Mouse (Mus musculus): Measurements from ENCODE around the gene Rbbp8nl. TPM values are rescaled to one million over a fixed set of nuclear protein-coding genes. Genes with fewer than 3 reads are reported as not detected.

Gene Rbbp8nl
- polyA plus RNA-seq (2012; rRNA removed) = not detected in 2 replicates

- H3K27ac ChIP-seq (ENCODE audit: insufficient read depth, low read length) = no peak within 1 kb of the TSS
- TF ChIP-seq POLR2A (IDR thresholded peaks at IDR 0.05; ENCODE audit: extremely low read depth, insufficient read depth, low read length) = no peak
- no peak for TF ChIP-seq CTCF (IDR thresholded peaks at IDR 0.05; ENCODE audit: extremely low read depth, insufficient read depth, low read length)
- H3K4me1 ChIP-seq (ENCODE audit: control insufficient read depth, insufficient read depth, low read length) = no peaks in the 10 kb centered on the region
- no peak within 1 kb of the TSS for H3K4me3 ChIP-seq (ENCODE audit: insufficient read depth, low read length)
These were observed at the start of gene Rbbp8nl for GRCm38 (mm10) chr2:180289440-180290108. Gene Rbbp8nl (minus strand): TSS chr2:180289879.

- no peaks in the 10 kb centered on the region for H3K4me1 ChIP-seq (ENCODE audit: control insufficient read depth, insufficient read depth, low read length)
- no peak within 1 kb of the TSS for H3K4me3 ChIP-seq (ENCODE audit: insufficient read depth, low read length)
- no peak within 1 kb of the TSS for H3K27ac ChIP-seq (ENCODE audit: insufficient read depth, low read length)
- no peak for TF ChIP-seq POLR2A (IDR thresholded peaks at IDR 0.05; ENCODE audit: extremely low read depth, insufficient read depth, low read length)
- no peak for TF ChIP-seq CTCF (IDR thresholded peaks at IDR 0.05; ENCODE audit: extremely low read depth, insufficient read depth, low read length)
These were observed 44.9 kb upstream of the Rbbp8nl start, which contains the start of gene Gata5 for GRCm38 (mm10) chr2:180334551-180334986. Gene Gata5 (minus strand): TSS chr2:180334699.

DNA sequence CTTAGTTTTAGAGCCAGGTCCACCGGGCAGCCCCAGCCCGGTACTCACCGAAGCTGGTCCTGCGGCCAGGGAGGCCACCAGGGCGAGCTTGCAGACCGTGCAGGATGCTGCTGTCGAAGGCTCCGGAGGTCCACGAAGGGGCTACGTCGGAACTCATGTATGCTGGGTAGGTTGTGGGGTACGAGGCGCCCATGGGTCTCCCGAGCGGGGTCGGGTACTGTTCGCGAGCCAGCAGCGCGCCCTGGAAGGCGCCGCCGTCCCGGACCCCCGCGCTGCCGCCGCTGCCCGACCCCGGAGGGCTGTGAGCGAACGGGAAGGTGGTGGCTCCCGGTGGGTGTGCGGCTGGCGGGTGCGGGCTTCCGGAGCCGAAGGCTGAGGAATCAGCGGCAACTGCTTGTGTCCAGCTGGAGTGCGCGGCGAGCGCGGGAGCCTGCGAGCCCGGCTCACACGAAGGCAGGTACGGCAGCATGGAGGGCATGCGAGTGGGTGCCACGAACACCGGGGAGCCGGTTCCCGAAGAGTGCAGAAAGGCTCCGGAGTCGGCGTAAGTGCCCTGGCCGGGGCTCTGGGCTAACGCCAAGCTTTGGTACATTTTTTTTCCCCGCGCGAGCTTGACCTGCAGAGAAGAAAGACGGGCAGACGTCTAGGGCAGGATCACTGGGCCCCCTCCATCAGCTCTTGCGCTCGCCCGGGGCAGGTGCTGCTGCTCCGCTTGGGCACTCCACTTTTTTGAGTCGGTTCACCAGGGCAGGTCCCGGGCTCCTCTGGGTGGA, 44.3 kb upstream of the Rbbp8nl start:
- H3K4me1 ChIP-seq (ENCODE audit: control insufficient read depth, insufficient read depth, low read length) = no peaks in the 10 kb centered on the region
- TF ChIP-seq CTCF (IDR thresholded peaks at IDR 0.05; ENCODE audit: extremely low read depth, insufficient read depth, low read length) = no peak
- no peak for TF ChIP-seq POLR2A (IDR thresholded peaks at IDR 0.05; ENCODE audit: extremely low read depth, insufficient read depth, low read length)
- H3K27ac ChIP-seq (ENCODE audit: insufficient read depth, low read length) = no peak overlapping the region
- no peak overlapping the region for H3K4me3 ChIP-seq (ENCODE audit: insufficient read depth, low read length)

- no peak for TF ChIP-seq CTCF (IDR thresholded peaks at IDR 0.05; ENCODE audit: extremely low read depth, insufficient read depth, low read length)
- TF ChIP-seq POLR2A (IDR thresholded peaks at IDR 0.05; ENCODE audit: extremely low read depth, insufficient read depth, low read length) = no peak
- H3K27ac ChIP-seq (ENCODE audit: insufficient read depth, low read length) = no peak overlapping the region
- no peak overlapping the region for H3K4me3 ChIP-seq (ENCODE audit: insufficient read depth, low read length)
- no peaks in the 10 kb centered on the region for H3K4me1 ChIP-seq (ENCODE audit: control insufficient read depth, insufficient read depth, low read length)
These were observed 39.8 kb upstream of the Rbbp8nl start for GRCm38 (mm10) chr2:180329466-180329865.

GRCm38 (mm10) chr2:180322674-180323355, 33.1 kb upstream of the Rbbp8nl start:
- H3K4me3 ChIP-seq (ENCODE audit: insufficient read depth, low read length) = no peak overlapping the region
- TF ChIP-seq POLR2A (IDR thresholded peaks at IDR 0.05; ENCODE audit: extremely low read depth, insufficient read depth, low read length) (no peak), CTCF (IDR thresholded peaks at IDR 0.05; ENCODE audit: extremely low read depth, insufficient read depth, low read length) (no peak)
- H3K4me1 ChIP-seq (ENCODE audit: control insufficient read depth, insufficient read depth, low read length) = no peaks in the 10 kb centered on the region
- no peak overlapping the region for H3K27ac ChIP-seq (ENCODE audit: insufficient read depth, low read length)

- H3K4me3 ChIP-seq (ENCODE audit: insufficient read depth, low read length) = no peak overlapping the region
- TF ChIP-seq POLR2A (IDR thresholded peaks at IDR 0.05; ENCODE audit: extremely low read depth, insufficient read depth, low read length) = no peak
- TF ChIP-seq CTCF (IDR thresholded peaks at IDR 0.05; ENCODE audit: extremely low read depth, insufficient read depth, low read length) = no peak
- H3K27ac ChIP-seq (ENCODE audit: insufficient read depth, low read length) = no peak overlapping the region
- no peaks in the 10 kb centered on the region for H3K4me1 ChIP-seq (ENCODE audit: control insufficient read depth, insufficient read depth, low read length)
These were observed 30.5 kb upstream of the Rbbp8nl start for GRCm38 (mm10) chr2:180320216-180320615.

DNA sequence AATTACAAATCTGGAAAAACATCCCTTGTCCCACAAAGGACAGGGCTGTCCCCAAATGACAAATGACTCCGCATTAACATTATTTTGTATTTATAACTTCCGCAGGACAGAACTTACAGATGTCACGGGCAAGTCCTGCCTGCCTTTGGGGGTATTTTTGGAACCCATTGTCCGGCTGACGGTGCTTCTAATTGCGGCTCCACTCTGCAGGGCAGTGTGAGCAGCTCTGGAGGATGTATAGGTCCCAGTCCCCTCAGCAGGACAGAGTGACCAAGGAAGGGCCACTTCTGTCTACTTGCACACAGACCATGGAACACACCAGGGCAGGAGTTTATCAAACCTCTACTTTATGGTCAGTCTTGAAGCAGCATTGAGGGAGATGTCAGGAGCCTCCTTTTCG, 27.9 kb upstream of the Rbbp8nl start:
- no peak overlapping the region for H3K27ac ChIP-seq (ENCODE audit: insufficient read depth, low read length)
- TF ChIP-seq CTCF (IDR thresholded peaks at IDR 0.05; ENCODE audit: extremely low read depth, insufficient read depth, low read length) (no peak), POLR2A (IDR thresholded peaks at IDR 0.05; ENCODE audit: extremely low read depth, insufficient read depth, low read length) (no peak)
- no peaks in the 10 kb centered on the region for H3K4me1 ChIP-seq (ENCODE audit: control insufficient read depth, insufficient read depth, low read length)
- no peak overlapping the region for H3K4me3 ChIP-seq (ENCODE audit: insufficient read depth, low read length)

DNA sequence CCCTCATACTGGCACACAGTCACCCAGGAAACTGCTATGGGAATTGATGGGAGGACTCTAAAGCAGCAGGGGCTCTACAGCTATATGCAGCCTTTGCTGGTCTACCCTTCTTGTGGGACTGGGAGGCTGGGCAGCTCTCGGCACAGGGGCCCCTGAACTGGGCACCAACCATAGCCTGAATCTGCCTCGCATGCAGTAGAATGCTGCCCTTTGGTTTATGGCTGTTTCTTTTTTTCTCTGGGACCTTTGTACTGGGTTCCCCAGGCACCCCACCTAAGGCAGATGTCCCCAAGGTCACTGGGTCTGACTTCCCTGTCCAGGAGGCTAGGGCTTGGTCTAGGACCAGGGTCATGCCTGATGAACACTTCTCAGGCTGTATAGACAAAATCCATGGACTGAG, 24.6 kb upstream of the Rbbp8nl start:
- no peaks in the 10 kb centered on the region for H3K4me1 ChIP-seq (ENCODE audit: control insufficient read depth, insufficient read depth, low read length)
- no peak overlapping the region for H3K27ac ChIP-seq (ENCODE audit: insufficient read depth, low read length)
- TF ChIP-seq POLR2A (IDR thresholded peaks at IDR 0.05; ENCODE audit: extremely low read depth, insufficient read depth, low read length) (no peak), CTCF (IDR thresholded peaks at IDR 0.05; ENCODE audit: extremely low read depth, insufficient read depth, low read length) (no peak)
- H3K4me3 ChIP-seq (ENCODE audit: insufficient read depth, low read length) = no peak overlapping the region

GRCm38 (mm10) chr2:180311147-180311546, 21.5 kb upstream of the Rbbp8nl start:
- H3K27ac ChIP-seq (ENCODE audit: insufficient read depth, low read length) = no peak overlapping the region
- no peaks in the 10 kb centered on the region for H3K4me1 ChIP-seq (ENCODE audit: control insufficient read depth, insufficient read depth, low read length)
- H3K4me3 ChIP-seq (ENCODE audit: insufficient read depth, low read length) = no peak overlapping the region
- no peak for TF ChIP-seq CTCF (IDR thresholded peaks at IDR 0.05; ENCODE audit: extremely low read depth, insufficient read depth, low read length)
- TF ChIP-seq POLR2A (IDR thresholded peaks at IDR 0.05; ENCODE audit: extremely low read depth, insufficient read depth, low read length) = no peak

Measured in cortical plate, adult 2 months (tissue).